Mouse (Mus musculus) CH12.LX (cell line): ENCODE measurements around the gene Zfand2a. TPM values are rescaled to one million over a fixed set of nuclear protein-coding genes. Genes with fewer than 3 reads are reported as not detected.

Experiments
- DNase-seq: peaks from one replicate; pipeline ENCODE4 v3.0.0-alpha.2; 2013; ENCODE audit errors: extremely low read depth
- H3K27ac ChIP-seq: 2 replicates; pipeline ENCODE4 v1.5.1; 2012; ENCODE audit warnings: low read depth, mild to moderate bottlenecking, control low read depth, moderate library complexity; ENCODE audit not compliant: insufficient read depth
- H3K27me3 ChIP-seq: replicated peaks from 2 replicates; pipeline ENCODE3; 2012; ENCODE audit warnings: inconsistent platforms
- H3K36me3 ChIP-seq, 2 experiments: replicated peaks in 1 of 2; 2 replicates each; pipeline versions ENCODE3 to v1.6.1; 2012; ENCODE audit warnings: inconsistent platforms in 1 of 2, low read length in 1 of 2, mild to moderate bottlenecking in 1 of 2, mixed read lengths in 1 of 2, moderate library complexity in 1 of 2; ENCODE audit not compliant: control insufficient read depth in 1 of 2, insufficient read depth in 1 of 2
- H3K4me1 ChIP-seq, 2 experiments: 2 replicates each; pipeline ENCODE4 v1.6.1; 2012; ENCODE audit warnings: inconsistent platforms in 1 of 2, moderate library complexity in 1 of 2; ENCODE audit not compliant: insufficient read depth in 2 of 2, control insufficient read depth in 1 of 2
- H3K4me2 ChIP-seq: 2 replicates; pipeline ENCODE4 v1.6.1; 2012; ENCODE audit warnings: low read depth, mild to moderate bottlenecking, control low read depth; ENCODE audit not compliant: poor library complexity, insufficient read depth, severe bottlenecking
- H3K4me3 ChIP-seq, 3 experiments: fragments of 150-350 bp in 1 of 3; sonication (generic) in 1 of 3; replicated peaks in 1 of 3; 2 replicates each; pipeline versions ENCODE3 to v1.5.1; 2011 to 2012; ENCODE audit warnings: low read depth in 2 of 3, low read length in 2 of 3, mild to moderate bottlenecking in 2 of 3, moderate library complexity in 2 of 3, control low read depth in 1 of 3, improper control_type of control experiment in 1 of 3, inconsistent platforms in 1 of 3, mixed read lengths in 1 of 3; ENCODE audit not compliant: poor library complexity in 1 of 3
- H3K79me2 ChIP-seq: replicated peaks from 2 replicates; pipeline ENCODE4 v1.6.1; 2012; ENCODE audit warnings: mild to moderate bottlenecking, moderate library complexity; ENCODE audit not compliant: control insufficient read depth, poor library complexity, insufficient read depth, severe bottlenecking; ENCODE audit errors: extremely low read depth
- H3K9ac ChIP-seq: 2 replicates; pipeline ENCODE4 v1.6.1; 2012; ENCODE audit warnings: low read depth, mild to moderate bottlenecking, control low read depth, moderate library complexity; ENCODE audit not compliant: insufficient read depth
- H3K9me3 ChIP-seq: replicated peaks from 2 replicates; pipeline ENCODE3; 2012; ENCODE audit warnings: low read length, inconsistent platforms, mixed read lengths
- BHLHE40 ChIP-seq: IDR thresholded peaks from 2 replicates; pipeline ENCODE4 v1.6.1; 2011; ENCODE audit warnings: mild to moderate bottlenecking, low read depth, low read length, improper control_type of control experiment
- CHD1 ChIP-seq: IDR thresholded peaks from 2 replicates; pipeline ENCODE4 v1.6.1; 2012; ENCODE audit warnings: low read depth, low read length, improper control_type of control experiment, inconsistent platforms
- CTCF ChIP-seq, 2 experiments: IDR thresholded peaks in 1 of 2; conservative IDR thresholded peaks in 1 of 2; 2 replicates each; pipeline ENCODE4 v1.5.1; 2011 to 2012; ENCODE audit warnings: low read depth in 2 of 2, low read length in 2 of 2, improper control_type of control experiment in 1 of 2, inconsistent platforms in 1 of 2, mild to moderate bottlenecking in 1 of 2, moderate library complexity in 1 of 2
- EP300 ChIP-seq: IDR thresholded peaks from 2 replicates; pipeline ENCODE4 v1.6.1; 2011; ENCODE audit warnings: low read length, improper control_type of control experiment
- ETS1 ChIP-seq: conservative IDR thresholded peaks from 2 replicates; pipeline ENCODE4 v1.6.1; 2012; ENCODE audit warnings: low read depth, mild to moderate bottlenecking, inconsistent platforms, low read length, improper control_type of control experiment, moderate library complexity
- GABPA ChIP-seq: IDR thresholded peaks from 2 replicates; pipeline ENCODE4 v1.6.1; 2012; ENCODE audit warnings: low read depth, low read length, improper control_type of control experiment, inconsistent platforms; ENCODE audit not compliant: insufficient replicate concordance
- HCFC1 ChIP-seq: IDR thresholded peaks from 2 replicates; pipeline ENCODE4 v1.6.1; 2012; ENCODE audit warnings: low read depth, mild to moderate bottlenecking, inconsistent platforms, low read length, improper control_type of control experiment
- JUN ChIP-seq: IDR thresholded peaks from 2 replicates; pipeline ENCODE4 v1.6.1; 2011; ENCODE audit warnings: low read depth, mild to moderate bottlenecking, low read length, improper control_type of control experiment, moderate library complexity; ENCODE audit not compliant: insufficient read depth
- MAFK ChIP-seq: IDR thresholded peaks from 2 replicates; pipeline ENCODE4 v1.6.1; 2011; ENCODE audit warnings: low read length, improper control_type of control experiment; ENCODE audit not compliant: insufficient replicate concordance
- MAX ChIP-seq: IDR thresholded peaks from 2 replicates; pipeline ENCODE4 v1.6.1; 2011; ENCODE audit warnings: low read length, improper control_type of control experiment
- MAZ ChIP-seq: IDR thresholded peaks from 2 replicates; pipeline ENCODE4 v1.6.1; 2012; ENCODE audit warnings: low read depth, mild to moderate bottlenecking, inconsistent platforms, low read length, improper control_type of control experiment, moderate library complexity
- MEF2A ChIP-seq: IDR thresholded peaks from 2 replicates; pipeline ENCODE4 v1.6.1; 2014; ENCODE audit warnings: low read depth, mild to moderate bottlenecking, inconsistent platforms, low read length, improper control_type of control experiment, borderline replicate concordance
- NELFE ChIP-seq: IDR thresholded peaks from 2 replicates; pipeline ENCODE4 v1.6.1; 2011; ENCODE audit warnings: low read depth, low read length, improper control_type of control experiment
- NRF1 ChIP-seq: IDR thresholded peaks from 2 replicates; pipeline ENCODE4 v1.6.1; 2014; ENCODE audit warnings: low read depth, mild to moderate bottlenecking, inconsistent platforms, low read length, improper control_type of control experiment, moderate library complexity
- POLR2AphosphoS2 ChIP-seq: IDR thresholded peaks from 2 replicates; pipeline ENCODE4 v1.6.1; 2011; ENCODE audit warnings: low read depth, low read length, improper control_type of control experiment
- RAD21 ChIP-seq: IDR thresholded peaks from 2 replicates; pipeline ENCODE4 v1.6.1; 2011; ENCODE audit warnings: low read depth, mild to moderate bottlenecking, low read length, improper control_type of control experiment, moderate library complexity
- RCOR1 ChIP-seq: conservative IDR thresholded peaks from 2 replicates; pipeline ENCODE4 v1.6.1; 2012; ENCODE audit warnings: low read depth, mild to moderate bottlenecking, inconsistent platforms, low read length, improper control_type of control experiment
- SIN3A ChIP-seq: IDR thresholded peaks from 2 replicates; pipeline ENCODE4 v1.6.1; 2012; ENCODE audit warnings: low read length, improper control_type of control experiment, inconsistent platforms
- SMC3 ChIP-seq: IDR thresholded peaks from 2 replicates; pipeline ENCODE4 v1.6.1; 2011; ENCODE audit warnings: low read depth, low read length, improper control_type of control experiment
- TCF12 ChIP-seq: IDR thresholded peaks from 2 replicates; pipeline ENCODE4 v1.6.1; 2014; ENCODE audit warnings: low read depth, mild to moderate bottlenecking, inconsistent platforms, low read length, improper control_type of control experiment
- UBTF ChIP-seq: IDR thresholded peaks from 2 replicates; pipeline ENCODE4 v1.6.1; 2012; ENCODE audit warnings: low read depth, mild to moderate bottlenecking, inconsistent platforms, low read length, improper control_type of control experiment, moderate library complexity
- USF2 ChIP-seq: conservative IDR thresholded peaks from 2 replicates; pipeline ENCODE4 v1.6.1; 2011; ENCODE audit warnings: low read depth, low read length, improper control_type of control experiment
- ZMIZ1 ChIP-seq: IDR thresholded peaks from 2 replicates; pipeline ENCODE4 v1.6.1; 2012; ENCODE audit warnings: low read depth, mild to moderate bottlenecking, inconsistent platforms, low read length, improper control_type of control experiment
- ZNF384 ChIP-seq: IDR thresholded peaks from 2 replicates; pipeline ENCODE4 v1.6.1; 2012; ENCODE audit warnings: low read depth, low read length, improper control_type of control experiment, inconsistent platforms
- dilution Hi-C: fragments of 300-500 bp; cut with MboI; formaldehyde crosslinking; loops from 2 replicates; pipeline ENCODE4 v1.14.3; 2020; ENCODE audit warnings: low sequenced_read_pairs; ENCODE audit not compliant: extremely low pct_unique_long_range_greater_than_20kb, extremely low pct_ligation_motif_present
- in situ Hi-C: fragments of 300-500 bp; cut with MboI; formaldehyde crosslinking; loops from 3 replicates; pipeline ENCODE4 v1.14.3; 2019; ENCODE audit warnings: low sequenced_read_pairs, low pct_ligation_motif_present, low pct_unique_long_range_greater_than_20kb, mixed read lengths
- polyA plus RNA-seq: library from polyadenylated mRNA; unstranded; fragments of >175 nt; gene quantifications from 2 replicates; pipeline ENCODE4 v1.2.1, GENCODE M21; 2012; ENCODE audit warnings: low read depth; ENCODE audit not compliant: insufficient read length
- total RNA-seq, 2 experiments: library from RNA; depleted of rRNA; stranded (reverse); fragments of 300-350 nt in 1 of 2; fragments of >200 nt in 1 of 2; gene quantifications; 2 replicates each; pipeline ENCODE4 v1.2.3; 2012 to 2014

Zfand2a gene
- total and polyA plus RNA-seq, 3 experiments = 5.8 to 13.4 (median 9.2) TPM

GRCm38 (mm10) chr5:139448025-139448424 lies 36.3 kb downstream of the Zfand2a start:
- Histone ChIP-seq H3K4me3 (no peak overlapping the region), H3K4me2 (no peak overlapping the region), H3K9me3 (no peaks in the 10 kb centered on the region), H3K27me3 (no peaks in the 10 kb centered on the region), H3K79me2 (no peaks in the 10 kb centered on the region), H3K9ac (no peak overlapping the region), H3K36me3 (peaks cover 4 to 67% of the 10 kb centered on the region in 2 experiments), H3K27ac (no peak overlapping the region), H3K4me1 (peaks cover 4 to 18% of the 10 kb centered on the region in 2 experiments; a peak in 3 of 4 replicates)
- in situ Hi-C loops (no loop called here), dilution Hi-C loops (no loop called here)
- DNase-seq = no peak
- TF ChIP-seq USF2 (no peak), SMC3 (no peak), ZMIZ1 (no peak), HCFC1 (no peak), POLR2AphosphoS2 (no peak), RAD21 (no peak), MAFK (no peak), JUN (no peak), ETS1 (no peak), ZNF384 (no peak), BHLHE40 (no peak), CTCF (conservative IDR thresholded peaks at IDR 0.05 in 1 of 2, IDR thresholded peaks at IDR 0.05 in 1 of 2; ENCODE audit: low read depth in 2 of 2, low read length in 2 of 2) (no peak), GABPA (no peak), UBTF (no peak), EP300 (no peak), NELFE (no peak), SIN3A (no peak), RCOR1 (no peak), MAZ (no peak)

- Histone ChIP-seq H3K36me3 (peaks cover 0 to 69% of the 10 kb centered on the region in 2 experiments), H3K79me2 (no peaks in the 10 kb centered on the region), H3K27me3 (no peaks in the 10 kb centered on the region), H3K9me3 (no peaks in the 10 kb centered on the region), H3K4me3 (no peak overlapping the region), H3K9ac (no peak overlapping the region), H3K27ac (no peak overlapping the region), H3K4me2 (no peak overlapping the region), H3K4me1 (peaks cover 4 to 12% of the 10 kb centered on the region in 2 experiments; a peak in 3 of 4 replicates)
- in situ Hi-C loops (no loop called here), dilution Hi-C loops (no loop called here)
- TF ChIP-seq NELFE (no peak), CHD1 (no peak), MEF2A (no peak), TCF12 (no peak), MAZ (no peak), NRF1 (no peak), HCFC1 (no peak), USF2 (no peak), MAX (no peak)
- DNase-seq = no peak
Observed at GRCm38 (mm10) chr5:139445258-139445657, 39.1 kb downstream of the Zfand2a start.
